Mouse (Mus musculus) urinary bladder, postnatal 25 days (tissue): ENCODE measurements around the gene Hcfc2.

ENCODE experiments used
- DNase-seq: peaks from one replicate; pipeline ENCODE4 v3.0.0; 2022; ENCODE audit warnings: low spot score

The Hcfc2 gene

DNA sequence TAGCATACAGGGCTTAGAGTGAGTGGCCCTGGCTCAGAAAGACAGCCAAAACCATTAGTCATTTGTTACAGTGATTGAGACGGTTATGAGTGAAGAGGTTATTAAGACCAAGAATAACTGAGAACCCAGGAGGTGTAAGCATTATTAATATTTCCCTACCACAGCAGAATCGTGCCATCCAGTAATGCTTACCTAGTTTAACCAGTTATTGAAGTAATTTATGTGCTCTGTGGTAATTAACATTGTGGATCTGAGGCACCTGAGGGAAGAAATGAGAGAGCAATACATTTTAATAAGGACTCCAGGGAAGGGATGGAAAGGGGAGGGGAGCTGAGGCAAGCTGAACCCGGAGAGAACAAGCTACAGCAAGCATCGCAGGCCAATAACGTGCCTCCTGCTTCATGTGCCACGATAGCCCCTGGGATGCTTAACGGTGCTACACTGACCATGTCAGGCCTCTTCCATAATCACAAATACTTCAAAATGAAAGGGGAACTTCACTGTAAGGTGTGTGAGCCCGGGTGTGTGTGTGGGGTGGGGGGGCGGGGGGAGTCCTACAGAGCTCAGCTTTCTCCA is 75.7 kb downstream of the Hcfc2 start:
- no peak for DNase-seq

DNA sequence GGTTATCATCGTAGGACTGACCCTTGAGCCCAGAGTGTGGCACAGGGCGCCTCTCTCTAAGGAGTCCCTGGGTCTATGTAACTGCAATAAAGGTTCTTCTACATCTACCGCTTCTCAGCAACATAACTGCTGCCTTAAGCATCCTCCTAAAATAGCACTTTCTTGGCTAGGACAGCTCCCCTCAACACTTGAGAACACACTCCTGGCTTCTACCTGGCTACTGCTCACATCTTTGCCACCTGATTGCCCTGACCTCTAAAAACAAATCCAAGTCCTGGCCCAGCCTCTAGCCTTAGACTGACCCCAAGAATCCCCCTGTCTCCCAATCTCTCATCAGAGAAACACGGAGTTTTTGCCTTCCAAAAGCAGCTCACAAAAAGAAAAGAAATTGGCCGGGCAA is 78.9 kb downstream of the Hcfc2 start:
- DNase-seq, result no peak

DNA sequence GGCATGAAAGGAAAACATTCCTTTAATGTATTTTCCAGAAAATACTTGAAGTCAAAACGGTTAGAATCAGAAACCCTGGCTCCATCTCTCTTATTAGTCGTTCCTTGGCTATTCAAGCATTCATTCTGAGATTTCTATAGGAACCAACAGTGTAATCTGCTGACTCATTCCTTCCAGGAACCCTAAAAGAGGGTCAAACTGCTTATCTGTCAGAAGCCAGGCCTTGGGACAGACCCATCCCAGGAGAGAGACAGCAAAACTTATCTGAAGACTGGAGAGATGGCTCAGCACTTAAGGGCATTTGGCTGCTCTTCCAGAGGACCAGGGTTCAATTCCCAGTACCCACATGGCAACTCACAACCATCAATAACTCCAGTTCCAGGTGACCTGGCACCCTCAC is 81.1 kb downstream of the Hcfc2 start:
- DNase-seq, result no peak

DNA sequence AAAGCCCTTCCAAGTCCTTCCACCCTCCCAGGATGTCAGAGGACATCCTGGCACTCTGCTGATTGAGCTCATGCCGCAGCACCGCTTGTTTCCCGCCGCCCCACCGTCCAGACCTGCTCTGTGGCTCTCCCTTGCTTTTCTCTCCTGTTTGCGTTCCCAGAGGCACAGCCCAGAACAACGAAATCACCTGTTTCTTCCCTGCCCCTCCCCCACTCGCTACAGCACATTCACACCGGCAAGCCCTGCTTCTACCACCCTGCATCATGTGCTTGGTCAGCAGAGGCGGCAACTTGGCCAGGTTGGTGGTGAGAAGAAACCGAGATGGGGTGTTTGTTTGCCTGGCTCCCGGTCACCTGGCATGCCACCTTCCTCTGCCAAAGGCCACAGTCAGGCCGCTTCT is 81.9 kb downstream of the Hcfc2 start:
- DNase-seq, result no peak

DNA sequence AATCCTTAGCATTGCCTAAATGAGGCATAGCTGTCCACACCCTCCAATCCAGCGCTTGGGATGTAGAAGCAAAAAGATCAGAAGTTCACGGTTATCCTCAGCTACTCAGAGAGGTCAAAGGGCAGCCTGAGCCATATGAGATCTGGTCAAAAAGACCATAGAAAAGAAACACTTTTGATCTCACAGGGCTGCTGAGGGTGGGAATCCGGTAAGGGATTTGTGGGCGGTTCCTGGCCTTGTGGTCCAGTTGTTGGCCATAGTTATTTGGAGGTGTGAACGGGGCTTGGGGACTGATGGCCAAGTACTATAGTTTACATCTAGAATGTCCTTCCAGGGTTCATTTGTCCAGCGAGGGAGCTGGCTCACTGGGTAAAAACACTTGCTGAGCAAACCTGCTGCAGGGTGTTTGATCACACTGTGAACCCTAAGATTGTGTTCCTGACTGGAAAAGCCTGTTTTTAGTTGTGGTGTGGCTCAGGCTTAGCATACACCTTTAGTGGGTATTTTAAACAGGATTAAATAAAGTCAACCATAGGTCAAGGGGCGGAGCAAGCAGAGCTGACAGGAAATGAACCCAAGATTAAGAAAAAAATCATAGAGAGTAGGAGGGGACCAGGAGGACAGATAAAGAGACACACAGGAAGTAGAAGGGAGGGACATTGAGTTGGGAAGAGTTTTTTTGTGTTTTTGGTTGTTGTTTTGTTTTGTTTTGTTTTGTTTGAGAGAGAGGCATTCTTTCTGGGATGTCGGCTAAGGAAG is 83.0 kb downstream of the Hcfc2 start:
- no peak for DNase-seq

DNA sequence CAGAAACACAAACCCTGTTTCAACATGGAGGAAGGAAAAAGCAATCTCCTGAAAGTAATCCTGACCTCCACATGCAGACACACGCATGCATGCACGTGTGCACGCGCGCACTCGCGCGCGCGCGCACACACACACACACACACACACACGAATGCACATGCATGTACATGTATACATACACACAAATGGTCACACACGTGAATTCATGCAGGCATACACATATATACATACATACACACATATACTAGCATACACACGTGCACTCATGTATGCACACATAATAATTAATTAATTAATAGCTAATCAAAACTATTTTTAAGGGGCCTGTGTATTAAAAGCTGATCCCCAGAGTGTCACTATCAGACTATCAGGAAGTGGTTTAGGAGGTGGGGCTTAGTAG is 83.9 kb downstream of the Hcfc2 start:
- no peak for DNase-seq

DNA sequence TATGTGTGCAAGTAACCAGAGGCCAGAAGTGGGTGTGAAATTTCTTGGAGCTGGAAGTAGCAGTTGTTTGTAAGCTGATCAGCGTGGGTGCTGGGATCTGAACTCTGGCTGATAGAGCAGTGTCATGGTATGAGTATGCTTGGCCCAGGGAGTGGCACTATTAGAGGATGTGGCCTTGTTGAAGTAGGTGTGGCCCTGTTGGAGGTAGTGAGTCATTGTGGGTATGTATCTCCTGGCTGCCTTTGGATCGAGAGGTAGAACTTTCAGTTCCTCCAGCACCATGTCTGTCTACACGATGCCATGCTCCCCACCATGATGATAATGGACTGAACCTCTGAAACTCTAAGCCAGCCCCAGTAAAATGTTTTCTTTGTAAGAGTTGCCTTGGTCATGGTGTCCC is 84.4 kb downstream of the Hcfc2 start:
- no peak for DNase-seq

DNA sequence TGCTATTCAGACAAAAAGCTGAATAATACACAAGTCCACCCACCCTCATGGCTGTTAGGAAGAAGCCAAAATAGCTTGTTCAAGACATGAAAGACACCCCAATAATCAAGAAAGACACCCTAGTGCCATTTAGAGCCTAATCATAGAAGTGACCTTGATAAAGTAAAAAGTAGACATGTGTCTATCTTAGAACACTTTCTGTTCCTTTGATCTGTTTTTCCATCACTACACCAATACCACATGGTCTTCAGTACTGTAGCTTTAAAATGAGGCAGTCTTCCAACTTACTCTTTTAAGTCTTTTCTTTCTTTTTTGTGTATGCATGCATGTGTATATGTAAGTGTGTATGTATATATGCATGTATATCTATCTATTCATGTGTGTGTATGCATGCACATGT is 84.9 kb downstream of the Hcfc2 start:
- DNase-seq, result no peak

DNA sequence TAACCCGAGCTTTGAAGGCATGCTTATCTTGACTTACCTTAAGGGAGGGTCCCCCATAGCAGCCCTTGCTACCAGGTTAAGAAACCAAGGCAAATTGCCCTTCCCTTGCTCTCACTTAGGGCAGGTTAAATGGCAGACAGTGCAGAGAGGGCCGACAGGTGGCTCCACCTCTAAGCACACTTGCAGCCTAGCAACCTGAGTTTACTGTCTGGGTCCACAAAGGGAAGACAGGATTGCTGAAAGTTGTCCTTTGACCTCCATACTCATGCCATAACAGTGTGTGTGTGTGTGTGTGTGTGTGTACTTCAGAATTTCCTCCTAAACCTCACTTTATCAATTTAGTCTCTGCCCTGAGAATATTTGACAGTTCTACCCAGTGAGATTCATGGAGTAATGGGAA is 86.5 kb downstream of the Hcfc2 start:
- DNase-seq, result no peak

DNA sequence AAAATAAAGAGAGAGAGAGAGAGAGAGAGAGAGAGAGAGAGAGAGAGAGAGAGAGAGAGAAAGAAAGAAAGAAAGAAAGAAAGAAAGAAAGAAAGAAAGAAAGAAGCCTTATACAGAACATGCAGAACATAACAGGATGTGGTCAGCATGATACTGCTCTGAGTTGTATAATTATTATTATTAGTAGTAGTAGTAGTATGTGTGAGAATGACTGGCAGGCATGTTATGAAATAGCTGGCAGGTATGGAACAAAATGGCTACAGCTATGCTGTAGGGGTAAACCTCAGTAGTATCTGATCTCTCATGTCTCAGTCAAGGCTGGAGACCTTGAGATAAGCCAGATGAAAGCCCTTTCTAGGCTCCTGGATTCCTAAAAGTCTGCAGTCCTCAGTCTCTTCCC is 93.2 kb downstream of the Hcfc2 start:
- no peak for DNase-seq

DNA sequence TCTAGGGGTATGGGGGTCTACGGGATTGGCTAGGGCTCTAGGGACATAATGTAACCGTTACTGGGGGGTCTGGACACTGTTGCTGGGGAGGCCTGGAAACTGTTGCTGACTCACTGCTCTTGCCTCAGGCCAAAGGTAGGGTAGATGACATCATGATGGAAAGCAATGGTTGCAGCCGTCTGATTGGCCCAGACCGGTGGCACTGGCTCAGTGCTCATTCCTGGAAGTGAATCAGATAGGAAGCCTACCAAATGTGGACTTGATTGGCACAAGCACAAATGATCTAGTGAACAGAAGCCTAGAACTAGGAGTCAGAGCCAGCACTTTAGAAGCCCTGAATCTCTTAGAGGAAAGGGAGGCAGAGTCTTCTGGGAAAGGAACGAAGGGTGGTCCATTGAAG is 94.5 kb downstream of the Hcfc2 start:
- DNase-seq, result no peak

DNA sequence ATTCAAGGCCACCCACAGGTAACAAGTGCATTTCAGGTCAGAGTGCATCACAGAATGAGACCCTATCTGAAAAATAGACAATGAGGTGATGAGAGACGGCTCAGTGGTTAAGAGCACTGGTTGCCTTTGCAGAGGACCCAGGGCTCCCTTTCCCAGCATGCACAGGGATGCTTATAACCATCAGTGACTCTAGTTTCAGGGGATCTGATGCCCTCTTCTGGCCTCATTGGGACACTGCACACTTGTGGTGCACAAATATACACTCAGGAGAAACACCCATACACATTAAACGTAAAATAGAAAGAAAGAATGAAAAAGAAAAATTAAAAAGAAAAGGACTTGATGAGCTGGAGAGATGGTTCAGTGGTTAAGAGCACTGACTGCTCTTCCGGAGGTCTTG is 95.8 kb downstream of the Hcfc2 start:
- DNase-seq, result no peak
